Comparison of ENCODE assay signal across 8 mouse cellular contexts in genomic region chr6:42324067-42324481, GRCm38 (mm10). TPM values are rescaled to one million over a fixed set of nuclear protein-coding genes. Genes with fewer than 3 reads are reported as not detected.
A peak's percentile ranks its signal among the peaks of the same experiment; 100 is the strongest.
DNase-seq lines count a peak whose midpoint lies in the region; ATAC-seq and TF ChIP-seq lines count a peak whose summit lies in the region.

No protein-coding gene starts in this region.

- no peak for TF ChIP-seq EP300 in liver, postnatal 0 days (IDR thresholded peaks at IDR 0.05; ENCODE audit: low read depth)

- peaks cover 43% of the 10 kb centered on the region for H3K27me3 ChIP-seq in kidney, embryonic 15.5 days
- peaks cover 11% of the 10 kb centered on the region for H3K27me3 ChIP-seq in embryonic facial prominence, embryonic 11.5 days (ENCODE audit: control insufficient read depth, insufficient read depth, low read length)
- H3K27me3 ChIP-seq in hindbrain, embryonic 12.5 days, result peaks cover 4% of the 10 kb centered on the region; the same call in 1 of the 2 replicates
- H3K27me3 ChIP-seq in liver, postnatal 0 days (ENCODE audit: insufficient read depth, low read length), result peaks cover 49% of the 10 kb centered on the region

- H3K9me3 ChIP-seq in kidney, embryonic 15.5 days (replicated peaks), result no peaks in the 10 kb centered on the region
- H3K9me3 ChIP-seq in embryonic facial prominence, embryonic 11.5 days (replicated peaks; ENCODE audit: control insufficient read depth, low read length), result no peaks in the 10 kb centered on the region
- H3K9me3 ChIP-seq in hindbrain, embryonic 12.5 days (replicated peaks), result no peaks in the 10 kb centered on the region
- H3K9me3 ChIP-seq in liver, postnatal 0 days (ENCODE audit: low read length), result no peaks in the 10 kb centered on the region

- H3K36me3 ChIP-seq in kidney, embryonic 15.5 days, result no peaks in the 10 kb centered on the region
- H3K36me3 ChIP-seq in embryonic facial prominence, embryonic 11.5 days (replicated peaks; ENCODE audit: control insufficient read depth, insufficient read depth, low read depth, low read length), result no peaks in the 10 kb centered on the region
- H3K36me3 ChIP-seq in hindbrain, embryonic 12.5 days, result peaks cover 3% of the 10 kb centered on the region; the same call in 1 of the 2 replicates
- H3K36me3 ChIP-seq in liver, postnatal 0 days (replicated peaks; ENCODE audit: insufficient read depth, low read length), result no peaks in the 10 kb centered on the region

- no peak for DNase-seq in kidney, postnatal 36 days
- DNase-seq in Muller cell, postnatal 12 days (ENCODE audit: inconsistent ontology term), result peak; percentile 31
- DNase-seq in embryonic facial prominence, embryonic 11.5 days (ENCODE audit: low spot score), result peak; percentile 51
- no peak for DNase-seq in liver, postnatal 0 days
- DNase-seq in right cerebral cortex, postnatal 4 days, result peak; percentile 57

- peak overlapping the region; percentile 99 for H3K4me2 ChIP-seq in kidney, embryonic 15.5 days
- peak overlapping the region; percentile 98 for H3K4me2 ChIP-seq in embryonic facial prominence, embryonic 11.5 days (ENCODE audit: low read depth, low read length)
- peak overlapping the region; percentile 85 for H3K4me2 ChIP-seq in hindbrain, embryonic 12.5 days (replicated peaks)
- peak overlapping the region; percentile 74 for H3K4me2 ChIP-seq in liver, postnatal 0 days (ENCODE audit: low read depth, low read length)

- H3K9ac ChIP-seq in kidney, embryonic 15.5 days, result peak overlapping the region; percentile 53
- H3K9ac ChIP-seq in embryonic facial prominence, embryonic 11.5 days (replicated peaks; ENCODE audit: low read length), result peak overlapping the region; percentile 61
- H3K9ac ChIP-seq in hindbrain, embryonic 12.5 days, result peak overlapping the region; percentile 89
- no peak overlapping the region for H3K9ac ChIP-seq in liver, postnatal 0 days (replicated peaks)

- TF ChIP-seq CTCF in liver, postnatal 0 days (IDR thresholded peaks at IDR 0.05; ENCODE audit: low read depth), result no peak

- ATAC-seq in kidney, embryonic 15.5 days (replicated peaks; ENCODE audit: low FRiP score), result peak; percentile 74
- peak; percentile 74 for ATAC-seq in embryonic facial prominence, embryonic 11.5 days (replicated peaks; ENCODE audit: insufficient number of reproducible peaks, low FRiP score, low TSS enrichment, low read depth)
- peak; percentile 81 for ATAC-seq in hindbrain, embryonic 12.5 days (ENCODE audit: low FRiP score)
- 0 out of 2 replicates have a peak, but pooled peaks have one; percentile 10 for ATAC-seq in liver, postnatal 0 days
- ATAC-seq in megakaryocyte-erythroid progenitor cell, adult 5-6 weeks (replicated peaks; ENCODE audit: low FRiP score, low TSS enrichment, poor library complexity, severe bottlenecking), result no peak

- peaks cover 22% of the 10 kb centered on the region for H3K4me1 ChIP-seq in kidney, embryonic 15.5 days
- peaks cover 3% of the 10 kb centered on the region; the same call in 1 of the 2 replicates for H3K4me1 ChIP-seq in embryonic facial prominence, embryonic 11.5 days (ENCODE audit: control insufficient read depth, insufficient read depth, low read length)
- H3K4me1 ChIP-seq in hindbrain, embryonic 12.5 days, result peaks cover 15% of the 10 kb centered on the region
- H3K4me1 ChIP-seq in liver, postnatal 0 days (ENCODE audit: insufficient read depth), result peaks cover 8% of the 10 kb centered on the region

- H3K4me3 ChIP-seq in kidney, embryonic 15.5 days (replicated peaks), result peak overlapping the region; percentile 67
- H3K4me3 ChIP-seq in embryonic facial prominence, embryonic 11.5 days (ENCODE audit: low read depth, low read length), result peak overlapping the region; percentile 56
- H3K4me3 ChIP-seq in hindbrain, embryonic 12.5 days, result peak overlapping the region; percentile 75
- H3K4me3 ChIP-seq in liver, postnatal 0 days (ENCODE audit: low read depth, low read length), result peak overlapping the region; percentile 41

- H3K27ac ChIP-seq in kidney, embryonic 15.5 days, result no peak overlapping the region
- no peak overlapping the region for H3K27ac ChIP-seq in embryonic facial prominence, embryonic 11.5 days (replicated peaks; ENCODE audit: low read depth, low read length)
- peak overlapping the region; percentile 94 for H3K27ac ChIP-seq in hindbrain, embryonic 12.5 days
- H3K27ac ChIP-seq in liver, postnatal 0 days (ENCODE audit: low read depth), result no peak overlapping the region

- under 1% methylated on average over 21 of the region's 32 CpGs for WGBS in kidney, embryonic 15.5 days
- under 1% methylated on average over 17 of the region's 32 CpGs for WGBS in embryonic facial prominence, embryonic 11.5 days
- WGBS in hindbrain, embryonic 12.5 days, result under 1% methylated on average over 24 of the region's 32 CpGs
- WGBS in liver, postnatal 0 days (ENCODE audit: insufficient replicate concordance), result 2% methylated on average over 21 of the region's 32 CpGs

RNA-seq across cellular contexts. Expression of gene Fam131b, which starts 0.4 kb away (rescaled TPM):
- polyA plus RNA-seq in kidney, embryonic 15.5 days (2015; fragmentation: Nextera tagmentation; extraction: Ambion mirVana), result 0.24 and 0.26 TPM in 2 replicates
- 0.66 and 1.7 TPM in 2 replicates for polyA plus RNA-seq in embryonic facial prominence, embryonic 11.5 days (2014; fragmentation: Nextera tagmentation; extraction: Ambion mirVana)
- polyA plus RNA-seq in hindbrain, embryonic 12.5 days (2016; fragmentation: Nextera tagmentation; extraction: Ambion mirVana), result 4.3 and 4.9 TPM in 2 replicates
- polyA plus RNA-seq in liver, postnatal 0 days (2015; fragmentation: Nextera tagmentation; extraction: Ambion mirVana), result not detected in 2 replicates
- total RNA-seq in megakaryocyte-erythroid progenitor cell, adult 5-6 weeks (2014; fragmentation: Nextera tagmentation), result not detected in 2 replicates
- total RNA-seq in megakaryocyte-erythroid progenitor cell, adult 5-6 weeks (2017), result not detected in 2 replicates

RNA-seq across cellular contexts. Expression of gene Zyx, which starts 25.4 kb away (rescaled TPM):
- polyA plus RNA-seq in kidney, embryonic 15.5 days (2015; fragmentation: Nextera tagmentation; extraction: Ambion mirVana), result 102 and 127 TPM in 2 replicates
- 61.3 and 71.9 TPM in 2 replicates for polyA plus RNA-seq in embryonic facial prominence, embryonic 11.5 days (2014; fragmentation: Nextera tagmentation; extraction: Ambion mirVana)
- polyA plus RNA-seq in hindbrain, embryonic 12.5 days (2016; fragmentation: Nextera tagmentation; extraction: Ambion mirVana), result 71.4 and 82.5 TPM in 2 replicates
- polyA plus RNA-seq in liver, postnatal 0 days (2015; fragmentation: Nextera tagmentation; extraction: Ambion mirVana), result 55.3 and 57.8 TPM in 2 replicates
- total RNA-seq in megakaryocyte-erythroid progenitor cell, adult 5-6 weeks (2014; fragmentation: Nextera tagmentation), result 43.6 and 51.9 TPM in 2 replicates
- total RNA-seq in megakaryocyte-erythroid progenitor cell, adult 5-6 weeks (2017), result 8.7 and 15.9 TPM in 2 replicates

RNA-seq across cellular contexts. Expression of gene Clcn1, which starts 37.6 kb away (rescaled TPM):
- polyA plus RNA-seq in kidney, embryonic 15.5 days (2015; fragmentation: Nextera tagmentation; extraction: Ambion mirVana), result 0.18 and 0.28 TPM in 2 replicates
- 0.75 and 1.0 TPM in 2 replicates for polyA plus RNA-seq in embryonic facial prominence, embryonic 11.5 days (2014; fragmentation: Nextera tagmentation; extraction: Ambion mirVana)
- 1.4 and 1.7 TPM in 2 replicates for polyA plus RNA-seq in hindbrain, embryonic 12.5 days (2016; fragmentation: Nextera tagmentation; extraction: Ambion mirVana)
- polyA plus RNA-seq in liver, postnatal 0 days (2015; fragmentation: Nextera tagmentation; extraction: Ambion mirVana), result 0.09 TPM in 1 of 2 replicates, not detected in the other
- total RNA-seq in megakaryocyte-erythroid progenitor cell, adult 5-6 weeks (2014; fragmentation: Nextera tagmentation), result not detected in 2 replicates
- total RNA-seq in megakaryocyte-erythroid progenitor cell, adult 5-6 weeks (2017), result not detected in 2 replicates

RNA-seq across cellular contexts. Expression of gene Epha1, which starts 49.0 kb away (rescaled TPM):
- polyA plus RNA-seq in kidney, embryonic 15.5 days (2015; fragmentation: Nextera tagmentation; extraction: Ambion mirVana), result 7.5 and 8.5 TPM in 2 replicates
- 1.5 and 1.8 TPM in 2 replicates for polyA plus RNA-seq in embryonic facial prominence, embryonic 11.5 days (2014; fragmentation: Nextera tagmentation; extraction: Ambion mirVana)
- 1.9 and 2.4 TPM in 2 replicates for polyA plus RNA-seq in hindbrain, embryonic 12.5 days (2016; fragmentation: Nextera tagmentation; extraction: Ambion mirVana)
- polyA plus RNA-seq in liver, postnatal 0 days (2015; fragmentation: Nextera tagmentation; extraction: Ambion mirVana), result 16.8 and 18.7 TPM in 2 replicates
- not detected in 2 replicates for total RNA-seq in megakaryocyte-erythroid progenitor cell, adult 5-6 weeks (2014; fragmentation: Nextera tagmentation)
- not detected in 2 replicates for total RNA-seq in megakaryocyte-erythroid progenitor cell, adult 5-6 weeks (2017)

RNA-seq across cellular contexts. Expression of gene Casp2, which starts 59.3 kb away (rescaled TPM):
- 57.0 and 60.0 TPM in 2 replicates for polyA plus RNA-seq in kidney, embryonic 15.5 days (2015; fragmentation: Nextera tagmentation; extraction: Ambion mirVana)
- polyA plus RNA-seq in embryonic facial prominence, embryonic 11.5 days (2014; fragmentation: Nextera tagmentation; extraction: Ambion mirVana), result 73.6 and 79.4 TPM in 2 replicates
- 61.4 and 63.5 TPM in 2 replicates for polyA plus RNA-seq in hindbrain, embryonic 12.5 days (2016; fragmentation: Nextera tagmentation; extraction: Ambion mirVana)
- polyA plus RNA-seq in liver, postnatal 0 days (2015; fragmentation: Nextera tagmentation; extraction: Ambion mirVana), result 10.3 and 11.1 TPM in 2 replicates
- 68.3 and 86.6 TPM in 2 replicates for total RNA-seq in megakaryocyte-erythroid progenitor cell, adult 5-6 weeks (2014; fragmentation: Nextera tagmentation)
- 51.2 and 76.1 TPM in 2 replicates for total RNA-seq in megakaryocyte-erythroid progenitor cell, adult 5-6 weeks (2017)

Comparison
In these comparisons a context has a peak if more than half of its experiments do, and no peak if none do; other contexts are left out.
1. DNase-seq: peak in Muller cell, postnatal 12 days (single experiment), embryonic facial prominence, embryonic 11.5 days (single experiment) and right cerebral cortex, postnatal 4 days (single experiment); none in kidney, postnatal 36 days (0 of 2) and liver, postnatal 0 days (single experiment).
2. Peak in every context shown above with its lines, with median percentiles within 50 percentile points of each other: H3K4me2 ChIP-seq and H3K4me3 ChIP-seq.